Mouse (Mus musculus) midbrain, postnatal 0 days (tissue): ENCODE measurements around the gene Rras. TPM values are rescaled to one million over a fixed set of nuclear protein-coding genes. Genes with fewer than 3 reads are reported as not detected.
A peak's percentile ranks its signal among the peaks of the same experiment; 100 is the strongest.

Experiments
- ATAC-seq: fragments of 200-750 bp; cut with Nextera tagmentation; 2 replicates; pipeline ENCODE4 v1.8.0; 2017; ENCODE audit warnings: moderate number of reproducible peaks, mild to moderate bottlenecking, moderate TSS enrichment, moderate library complexity; ENCODE audit not compliant: low FRiP score
- DNase-seq: peaks from one replicate; pipeline ENCODE4 v3.0.0-alpha.2; 2015; ENCODE audit warnings: low spot score
- H3K27ac ChIP-seq: fragments of 300-500 bp; sonication (generic); 2 replicates; pipeline ENCODE4 v1.5.1; 2014; ENCODE audit warnings: low read depth, mild to moderate bottlenecking, low read length, mixed read lengths
- H3K27me3 ChIP-seq: fragments of 300-500 bp; sonication (generic); 2 replicates; pipeline ENCODE4 v1.6.1; 2014; ENCODE audit warnings: low read length, control low read depth, mixed read lengths; ENCODE audit not compliant: insufficient read depth
- H3K36me3 ChIP-seq: fragments of 300-500 bp; sonication (generic); 2 replicates; pipeline ENCODE4 v1.6.1; 2014; ENCODE audit warnings: low read length, control low read depth, mixed read lengths; ENCODE audit not compliant: insufficient read depth
- H3K4me1 ChIP-seq: fragments of 300-500 bp; sonication (generic); 2 replicates; pipeline ENCODE4 v1.6.1; 2014; ENCODE audit warnings: mild to moderate bottlenecking, control low read depth, antibody characterized with exemption, low read length, mixed read lengths; ENCODE audit not compliant: insufficient read depth
- H3K4me2 ChIP-seq: fragments of 300-500 bp; sonication (generic); 2 replicates; pipeline ENCODE4 v1.6.1; 2014; ENCODE audit warnings: low read depth, mild to moderate bottlenecking, low read length, mixed read lengths; ENCODE audit not compliant: poor library complexity, severe bottlenecking
- H3K4me3 ChIP-seq: fragments of 300-500 bp; sonication (generic); 2 replicates; pipeline ENCODE4 v1.5.1; 2014; ENCODE audit warnings: low read depth, mild to moderate bottlenecking, low read length, moderate library complexity
- H3K9ac ChIP-seq: fragments of 300-500 bp; sonication (generic); replicated peaks from 2 replicates; pipeline ENCODE4 v1.6.1; 2014; ENCODE audit warnings: mild to moderate bottlenecking, low read length, moderate library complexity, mixed read lengths; ENCODE audit not compliant: poor library complexity, severe bottlenecking
- H3K9me3 ChIP-seq: fragments of 300-500 bp; sonication (generic); 2 replicates; pipeline ENCODE4 v1.6.1; 2016; ENCODE audit warnings: low read length, control low read depth
- CTCF ChIP-seq: IDR thresholded peaks from 2 replicates; pipeline ENCODE4 v1.5.1; 2016; ENCODE audit warnings: antibody characterized with exemption, mild to moderate bottlenecking
- WGBS: fragments of 180-500 bp; shearing (Covaris S2); extraction: QIAGEN DNeasy Blood & Tissue Kit; methylation state at CpG from one replicate; pipeline ENCODE4 v1.1.7; 2014; 5-methylcytosine and 5-hydroxymethylcytosine counted together
- polyA plus RNA-seq: library from polyadenylated mRNA; unstranded; fragments of >200 nt; fragmentation: Nextera tagmentation; extraction: Ambion mirVana; gene quantifications from 2 replicates; pipeline ENCODE4 v1.2.1, GENCODE M21; 2015
- total RNA-seq: library from RNA; depleted of rRNA; stranded (reverse); fragments of >200 nt; gene quantifications from 2 replicates; pipeline ENCODE4 v1.2.3, GENCODE M21; 2014

Rras gene
- total and polyA plus RNA-seq, 2 experiments from 2014 or later = 7.9 to 14.0 TPM

GRCm38 (mm10) chr7:44997940-44998428 is 19.8 kb upstream of the Rras start:
- no peak for TF ChIP-seq CTCF
- Histone ChIP-seq H3K4me2 (peak overlapping the region; percentile 80), H3K9me3 (no peaks in the 10 kb centered on the region), H3K4me3 (peak overlapping the region; percentile 54), H3K9ac (peak overlapping the region; percentile 62), H3K4me1 (0 out of 2 replicates have a peak, but pooled peaks cover 2% of the 10 kb centered on the region), H3K27me3 (no peaks in the 10 kb centered on the region), H3K36me3 (peaks cover 32% of the 10 kb centered on the region), H3K27ac (peak overlapping the region; percentile 62)
- peak; percentile 9; the same call in 1 of the 2 replicates for ATAC-seq
- 4% methylated on average over 15 of the region's 15 CpGs for WGBS
- DNase-seq = peak; percentile 22

GRCm38 (mm10) chr7:44998501-44998955 is 19.2 kb upstream of the Rras start, which contains the start of gene Bcl2l12:
TSS of gene Bcl2l12 (minus strand) at chr7:44998712.
- Histone ChIP-seq H3K4me2 (peak within 1 kb of the TSS; percentile 80), H3K27me3 (no peaks in the 10 kb centered on the region), H3K27ac (peak within 1 kb of the TSS; percentile 62), H3K36me3 (peaks cover 37% of the 10 kb centered on the region), H3K4me3 (peak within 1 kb of the TSS; percentile 54), H3K4me1 (0 out of 2 replicates have a peak, but pooled peaks cover 2% of the 10 kb centered on the region), H3K9me3 (no peaks in the 10 kb centered on the region), H3K9ac (peak within 1 kb of the TSS; percentile 62)
- no peak for TF ChIP-seq CTCF
- ATAC-seq (no peak), DNase-seq (peak; percentile 19)
- 3% methylated on average over 18 of the region's 18 CpGs for WGBS

- WGBS = 84% methylated on average over 11 of the region's 11 CpGs
- no peak for DNase-seq
- no peak for TF ChIP-seq CTCF
- Histone ChIP-seq H3K27me3 (no peaks in the 10 kb centered on the region), H3K4me1 (0 out of 2 replicates have a peak, but pooled peaks cover 2% of the 10 kb centered on the region), H3K4me3 (no peak overlapping the region), H3K9me3 (no peaks in the 10 kb centered on the region), H3K4me2 (no peak overlapping the region), H3K36me3 (peaks cover 47% of the 10 kb centered on the region), H3K9ac (no peak overlapping the region), H3K27ac (no peak overlapping the region)
- ATAC-seq = no peak
Measured at GRCm38 (mm10) chr7:44999753-45000152, 18.0 kb upstream of the Rras start.

GRCm38 (mm10) chr7:45000539-45001114 is 17.1 kb upstream of the Rras start:
- H3K9ac ChIP-seq = no peak overlapping the region
- H3K27me3 ChIP-seq = no peaks in the 10 kb centered on the region
- no peak overlapping the region for H3K4me2 ChIP-seq
- no peak for DNase-seq
- no peaks in the 10 kb centered on the region for H3K9me3 ChIP-seq
- ATAC-seq = no peak
- no peak overlapping the region for H3K4me3 ChIP-seq
- H3K27ac ChIP-seq = no peak overlapping the region
- 87% methylated on average over 21 of the region's 21 CpGs for WGBS
- H3K36me3 ChIP-seq = peaks cover 53% of the 10 kb centered on the region
- no peak for TF ChIP-seq CTCF
- 0 out of 2 replicates have a peak, but pooled peaks cover 2% of the 10 kb centered on the region for H3K4me1 ChIP-seq

GRCm38 (mm10) chr7:45002440-45002839 is 15.3 kb upstream of the Rras start:
- 92% methylated on average over 7 of the region's 7 CpGs for WGBS
- Histone ChIP-seq H3K9me3 (no peaks in the 10 kb centered on the region), H3K4me1 (no peaks in the 10 kb centered on the region), H3K4me3 (no peak overlapping the region), H3K27ac (no peak overlapping the region), H3K4me2 (no peak overlapping the region), H3K36me3 (peaks cover 71% of the 10 kb centered on the region), H3K9ac (no peak overlapping the region), H3K27me3 (no peaks in the 10 kb centered on the region)
- TF ChIP-seq CTCF = no peak
- ATAC-seq = no peak
- DNase-seq = no peak

- Histone ChIP-seq H3K4me2 (no peak overlapping the region), H3K9ac (no peak overlapping the region), H3K4me1 (no peaks in the 10 kb centered on the region), H3K4me3 (no peak overlapping the region), H3K27me3 (no peaks in the 10 kb centered on the region), H3K27ac (no peak overlapping the region), H3K9me3 (no peaks in the 10 kb centered on the region), H3K36me3 (peaks cover 91% of the 10 kb centered on the region)
- DNase-seq (no peak), ATAC-seq (no peak)
- TF ChIP-seq CTCF = no peak
- 86% methylated on average over 3 of the region's 3 CpGs for WGBS
Measured at GRCm38 (mm10) chr7:45004546-45004945, 13.2 kb upstream of the Rras start.
